Mouse (Mus musculus) ES-E14 (cell line): ENCODE data around the gene Otulin. TPM values are rescaled to one million over a fixed set of nuclear protein-coding genes. Genes with fewer than 3 reads are reported as not detected.

Experiments used
- DNase-seq: peaks from one replicate; pipeline ENCODE4 v3.0.0-alpha.2; 2013; ENCODE audit warnings: low read depth, low spot score
- H3K27ac ChIP-seq: 2 replicates; pipeline ENCODE4 v1.5.1; 2012; ENCODE audit warnings: low read depth, mild to moderate bottlenecking, low read length, moderate library complexity, mixed read lengths; ENCODE audit not compliant: poor library complexity, insufficient read depth, severe bottlenecking
- H3K36me3 ChIP-seq: 2 replicates; pipeline ENCODE4 v1.6.1; 2012; ENCODE audit warnings: mild to moderate bottlenecking, low read length, moderate library complexity, mixed read lengths; ENCODE audit not compliant: control insufficient read depth, poor library complexity, insufficient read depth, severe bottlenecking
- H3K4me1 ChIP-seq, 2 experiments: fragments of 150-350 bp in 1 of 2; sonication (generic) in 1 of 2; 2 replicates each; pipeline ENCODE4 v1.6.1; 2012; ENCODE audit warnings: low read length in 2 of 2, mild to moderate bottlenecking in 1 of 2, mixed read lengths in 1 of 2; ENCODE audit not compliant: control insufficient read depth in 2 of 2, insufficient read depth in 2 of 2, poor library complexity in 1 of 2
- H3K4me3 ChIP-seq, 2 experiments: fragments of 150-350 bp in 1 of 2; sonication (generic) in 1 of 2; 2 replicates each; pipeline ENCODE4 v1.5.1; 2012; ENCODE audit warnings: low read length in 2 of 2, low read depth in 1 of 2, mild to moderate bottlenecking in 1 of 2, mixed read lengths in 1 of 2; ENCODE audit not compliant: insufficient read depth in 1 of 2, poor library complexity in 1 of 2, severe bottlenecking in 1 of 2
- H3K9ac ChIP-seq: 2 replicates; pipeline ENCODE4 v1.6.1; 2012; ENCODE audit warnings: low read depth, mild to moderate bottlenecking, low read length, mixed read lengths; ENCODE audit not compliant: poor library complexity, insufficient read depth, severe bottlenecking
- H3K9me3 ChIP-seq: fragments of 150-350 bp; sonication (generic); 2 replicates; pipeline ENCODE4 v1.6.1; 2012; ENCODE audit warnings: low read depth, mild to moderate bottlenecking, low read length; ENCODE audit not compliant: control insufficient read depth, insufficient read depth
- CHD2 ChIP-seq: IDR thresholded peaks from 2 replicates; pipeline ENCODE4 v1.6.1; 2014; ENCODE audit warnings: mild to moderate bottlenecking, low read depth, low read length, inconsistent platforms
- HCFC1 ChIP-seq: IDR thresholded peaks from 2 replicates; pipeline ENCODE4 v1.6.1; 2012; ENCODE audit warnings: low read length, inconsistent platforms, borderline replicate concordance; ENCODE audit not compliant: insufficient read depth
- MAFK ChIP-seq: IDR thresholded peaks from 2 replicates; pipeline ENCODE4 v1.6.1; 2014; ENCODE audit warnings: mild to moderate bottlenecking, low read depth, low read length, inconsistent platforms; ENCODE audit not compliant: insufficient read depth
- ZC3H11A ChIP-seq: IDR thresholded peaks from 2 replicates; pipeline ENCODE4 v1.6.1; 2012; ENCODE audit warnings: low read depth, mild to moderate bottlenecking, inconsistent platforms, low read length, borderline replicate concordance
- ZNF384 ChIP-seq: IDR thresholded peaks from 2 replicates; pipeline ENCODE4 v1.6.1; 2012; ENCODE audit warnings: low read depth, low read length, inconsistent platforms
- in situ Hi-C, 2 experiments: fragments of 600-800 bp; cut with MboI; formaldehyde crosslinking; loops; one replicate each; pipeline ENCODE4 v1.15.1; 2025; ENCODE audit warnings: low sequenced_read_pairs in 2 of 2, inconsistent platforms in 1 of 2; ENCODE audit not compliant: unreplicated experiment in 2 of 2
- total RNA-seq: library from RNA; depleted of rRNA; stranded (reverse); fragments of 300-350 nt; gene quantifications from 2 replicates; pipeline ENCODE4 v1.2.3, GENCODE M21; 2012

The Otulin gene
- total RNA-seq, 1 experiment, result 28.0 TPM

- Histone ChIP-seq H3K27ac (no peak overlapping the region), H3K9ac (no peak overlapping the region), H3K36me3 (peaks cover 6% of the 10 kb centered on the region; the same call in 1 of the 2 replicates), H3K4me3 (no peak overlapping the region), H3K4me1 (peaks cover 0 to 13% of the 10 kb centered on the region in 2 experiments; a peak in 1 of 4 replicates), H3K9me3 (no peaks in the 10 kb centered on the region)
- DNase-seq, result no peak
- TF ChIP-seq HCFC1, result no peak
- TF ChIP-seq CHD2, result no peak
- no peak for TF ChIP-seq ZC3H11A
- TF ChIP-seq ZNF384, result no peak
- TF ChIP-seq MAFK, result no peak
- in situ Hi-C loops, result no loop called here
Observed at GRCm38 (mm10) chr15:27629046-27629445, 1.4 kb downstream of the Otulin start.

- peaks cover 0 to 9% of the 10 kb centered on the region in 2 experiments; a peak in 1 of 4 replicates for H3K4me1 ChIP-seq
- peaks cover 6% of the 10 kb centered on the region; the same call in 1 of the 2 replicates for H3K36me3 ChIP-seq
- no peaks in the 10 kb centered on the region for H3K9me3 ChIP-seq
- in situ Hi-C loops, result no loop called here
- no peak overlapping the region for H3K27ac ChIP-seq
- no peak overlapping the region for H3K4me3 ChIP-seq
- no peak for DNase-seq
- no peak overlapping the region for H3K9ac ChIP-seq
- TF ChIP-seq HCFC1, result no peak
Observed at GRCm38 (mm10) chr15:27627794-27628193, 2.7 kb downstream of the Otulin start.

- in situ Hi-C loops, result no loop called here
- TF ChIP-seq ZC3H11A (no peak), MAFK (no peak), CHD2 (no peak), HCFC1 (no peak), ZNF384 (no peak)
Observed at GRCm38 (mm10) chr15:27626314-27626713, 4.2 kb downstream of the Otulin start.

GRCm38 (mm10) chr15:27625890-27626255, 4.6 kb downstream of the Otulin start:
- in situ Hi-C loops, result no loop called here
- Histone ChIP-seq H3K4me1 (peaks cover 0 to 9% of the 10 kb centered on the region in 2 experiments; a peak in 1 of 4 replicates), H3K36me3 (peaks cover 9% of the 10 kb centered on the region; the same call in 1 of the 2 replicates), H3K27ac (no peak overlapping the region), H3K9me3 (no peaks in the 10 kb centered on the region), H3K4me3 (no peak overlapping the region), H3K9ac (peak overlapping the region; percentile 14; the same call in 1 of the 2 replicates)
- DNase-seq, result no peak
- TF ChIP-seq ZNF384 (no peak), MAFK (no peak), CHD2 (no peak), HCFC1 (no peak), ZC3H11A (no peak)

More at GRCm38 (mm10) chr15:27626314-27626713, 4.2 kb downstream of the Otulin start:
- Histone ChIP-seq H3K4me3 (no peak overlapping the region), H3K36me3 (peaks cover 6% of the 10 kb centered on the region; the same call in 1 of the 2 replicates), H3K27ac (no peak overlapping the region), H3K9ac (no peak overlapping the region), H3K9me3 (no peaks in the 10 kb centered on the region), H3K4me1 (peaks cover 0 to 9% of the 10 kb centered on the region in 2 experiments; a peak in 1 of 4 replicates)
- DNase-seq, result no peak
